25 mouse cellular contexts compared by ENCODE assay signal in the genomic region with DNA sequence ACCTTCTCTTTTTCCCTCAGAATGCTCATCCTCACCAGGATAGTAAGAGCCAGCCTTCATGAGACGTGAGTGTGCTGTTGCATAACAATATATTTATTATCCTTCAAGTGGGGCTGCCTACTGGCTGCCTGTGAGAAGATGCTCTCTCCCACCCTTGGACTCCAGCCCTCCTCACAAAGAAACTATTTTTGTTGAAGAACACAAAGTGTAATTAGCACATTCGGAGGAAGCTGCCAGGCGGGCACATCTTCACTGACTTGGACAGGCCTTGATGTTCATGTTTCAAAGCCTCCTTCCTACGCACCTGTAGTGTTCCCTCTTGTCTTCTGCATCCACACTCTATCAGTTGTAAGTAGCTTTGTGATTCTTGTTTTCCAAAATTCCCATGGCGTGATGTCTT. TPM values are rescaled to one million over a fixed set of nuclear protein-coding genes. Genes with fewer than 3 reads are reported as not detected.
DNase-seq lines count a peak whose midpoint lies in the region; ATAC-seq lines count a peak whose summit lies in the region.
"Had no signal": no experiment of that assay in that cellular context is flagged by ENCODE, and none has a peak within 500 bp of the region (broad histone marks: within the 10 kb centered on the region; RNA-seq: fewer than 3 reads in every experiment).

No protein-coding gene starts in this region.

- H3K36me3 ChIP-seq in hindbrain, embryonic 12.5 days, result no peaks in the 10 kb centered on the region
- H3K36me3 ChIP-seq in hindbrain, embryonic 14.5 days (replicated peaks; ENCODE audit: control insufficient read depth, insufficient read depth), result no peaks in the 10 kb centered on the region
- no peaks in the 10 kb centered on the region for H3K36me3 ChIP-seq in neural tube, embryonic 11.5 days (ENCODE audit: control insufficient read depth, insufficient read depth, low read length)
- no peaks in the 10 kb centered on the region for H3K36me3 ChIP-seq in embryonic facial prominence, embryonic 15.5 days
- no peaks in the 10 kb centered on the region for H3K36me3 ChIP-seq in limb, embryonic 15.5 days
- H3K36me3 ChIP-seq: forebrain, embryonic 15.5 days; heart, embryonic 12.5 days; liver, embryonic 12.5 days; neural tube, embryonic 12.5 days had no signal

- no peak for DNase-seq in hindbrain, embryonic 14.5 days (ENCODE audit: low spot score)
- no peak for DNase-seq in neural tube, embryonic 11.5 days (ENCODE audit: low spot score)
- DNase-seq in neural tube, embryonic 10.5 days (ENCODE audit: extremely low spot score, low spot score), result no peak
- DNase-seq in thymus, postnatal 14 days, result no peak
- no peak for DNase-seq in gastrocnemius, adult 18-20 months (ENCODE audit: low spot score)
- DNase-seq: adrenal gland, adult 2 months; cerebellum, adult 9-11 months; heart, postnatal 14 days; kidney, adult 18-20 months; lung, adult 2 months; thymus, postnatal 4 days had no signal

- peak overlapping the region; percentile 94; the same call in 1 of the 2 replicates for H3K27ac ChIP-seq in hindbrain, embryonic 12.5 days
- H3K27ac ChIP-seq in hindbrain, embryonic 14.5 days, result no peak overlapping the region
- peak overlapping the region; percentile 99; the same call in 1 of the 2 replicates for H3K27ac ChIP-seq in neural tube, embryonic 11.5 days (ENCODE audit: low read depth, low read length)
- peak overlapping the region; percentile 91; the same call in 1 of the 2 replicates for H3K27ac ChIP-seq in embryonic facial prominence, embryonic 15.5 days (replicated peaks)
- H3K27ac ChIP-seq in limb, embryonic 15.5 days, result peak overlapping the region; percentile 91
- H3K27ac ChIP-seq: forebrain, embryonic 15.5 days; liver, embryonic 12.5 days had no signal

- 69% methylated on average over 5 of the region's 5 CpGs for WGBS in hindbrain, embryonic 12.5 days
- 74% methylated on average over 5 of the region's 5 CpGs for WGBS in hindbrain, embryonic 14.5 days
- 76% methylated on average over 5 of the region's 5 CpGs for WGBS in neural tube, embryonic 11.5 days
- 70% methylated on average over 5 of the region's 5 CpGs for WGBS in embryonic facial prominence, embryonic 15.5 days
- 78% methylated on average over 5 of the region's 5 CpGs for WGBS in limb, embryonic 15.5 days

- H3K4me3 ChIP-seq in hindbrain, embryonic 12.5 days, result no peak overlapping the region
- H3K4me3 ChIP-seq in hindbrain, embryonic 14.5 days (replicated peaks; ENCODE audit: low read length), result no peak overlapping the region
- H3K4me3 ChIP-seq in neural tube, embryonic 11.5 days (ENCODE audit: low read depth, low read length), result no peak overlapping the region
- H3K4me3 ChIP-seq in embryonic facial prominence, embryonic 15.5 days (replicated peaks), result no peak overlapping the region
- H3K4me3 ChIP-seq in limb, embryonic 15.5 days, result no peak overlapping the region
- H3K4me3 ChIP-seq: erythroblast, embryonic 14.5 days; forebrain, embryonic 15.5 days; heart, embryonic 12.5 days; liver, embryonic 12.5 days; neural tube, embryonic 12.5 days had no signal

- no peak overlapping the region for H3K4me2 ChIP-seq in hindbrain, embryonic 12.5 days (replicated peaks)
- H3K4me2 ChIP-seq in hindbrain, embryonic 14.5 days (replicated peaks), result no peak overlapping the region
- H3K4me2 ChIP-seq in neural tube, embryonic 11.5 days (ENCODE audit: low read depth), result no peak overlapping the region
- no peak overlapping the region for H3K4me2 ChIP-seq in embryonic facial prominence, embryonic 15.5 days (replicated peaks)
- H3K4me2 ChIP-seq in limb, embryonic 15.5 days, result no peak overlapping the region
- H3K4me2 ChIP-seq: forebrain, embryonic 15.5 days; heart, embryonic 12.5 days; liver, embryonic 12.5 days had no signal

- no peak for ATAC-seq in hindbrain, embryonic 12.5 days (ENCODE audit: low FRiP score)
- no peak for ATAC-seq in hindbrain, embryonic 14.5 days (ENCODE audit: low FRiP score)
- no peak for ATAC-seq in neural tube, embryonic 11.5 days (ENCODE audit: insufficient read depth, low FRiP score, low TSS enrichment)
- ATAC-seq in embryonic facial prominence, embryonic 15.5 days (ENCODE audit: insufficient number of reproducible peaks, low FRiP score, low TSS enrichment, low read depth), result no peak
- ATAC-seq in limb, embryonic 15.5 days (ENCODE audit: insufficient number of reproducible peaks, low FRiP score, low TSS enrichment, low read depth), result no peak
- ATAC-seq: forebrain, embryonic 15.5 days; liver, embryonic 12.5 days had no signal

- H3K4me1 ChIP-seq in hindbrain, embryonic 12.5 days, result peaks cover 27% of the 10 kb centered on the region
- peaks cover 18% of the 10 kb centered on the region for H3K4me1 ChIP-seq in hindbrain, embryonic 14.5 days (replicated peaks; ENCODE audit: control insufficient read depth, insufficient read depth, low read length)
- H3K4me1 ChIP-seq in neural tube, embryonic 11.5 days (ENCODE audit: control insufficient read depth, insufficient read depth, low read length), result peaks cover 17% of the 10 kb centered on the region
- peaks cover 40% of the 10 kb centered on the region for H3K4me1 ChIP-seq in embryonic facial prominence, embryonic 15.5 days
- peaks cover 39% of the 10 kb centered on the region for H3K4me1 ChIP-seq in limb, embryonic 15.5 days

- H3K27me3 ChIP-seq in hindbrain, embryonic 12.5 days, result no peaks in the 10 kb centered on the region
- no peaks in the 10 kb centered on the region for H3K27me3 ChIP-seq in hindbrain, embryonic 14.5 days (ENCODE audit: control insufficient read depth, insufficient read depth, low read length)
- no peaks in the 10 kb centered on the region for H3K27me3 ChIP-seq in neural tube, embryonic 11.5 days (ENCODE audit: control insufficient read depth, insufficient read depth, low read length)
- H3K27me3 ChIP-seq in embryonic facial prominence, embryonic 15.5 days, result no peaks in the 10 kb centered on the region
- H3K27me3 ChIP-seq in limb, embryonic 15.5 days, result no peaks in the 10 kb centered on the region
- H3K27me3 ChIP-seq: forebrain, embryonic 15.5 days; heart, embryonic 12.5 days; liver, embryonic 12.5 days; neural tube, embryonic 12.5 days had no signal

- H3K9me3 ChIP-seq in hindbrain, embryonic 12.5 days (replicated peaks), result no peaks in the 10 kb centered on the region
- H3K9me3 ChIP-seq in hindbrain, embryonic 14.5 days (ENCODE audit: control insufficient read depth, low read length), result no peaks in the 10 kb centered on the region
- H3K9me3 ChIP-seq in neural tube, embryonic 11.5 days (ENCODE audit: control insufficient read depth, low read length), result no peaks in the 10 kb centered on the region
- H3K9me3 ChIP-seq in embryonic facial prominence, embryonic 15.5 days (replicated peaks), result no peaks in the 10 kb centered on the region
- H3K9me3 ChIP-seq in limb, embryonic 15.5 days, result no peaks in the 10 kb centered on the region
- H3K9me3 ChIP-seq: forebrain, embryonic 15.5 days; heart, embryonic 12.5 days; liver, embryonic 12.5 days; megakaryocyte, embryonic 14.5 days; neural tube, embryonic 12.5 days had no signal

- no peak overlapping the region for H3K9ac ChIP-seq in hindbrain, embryonic 12.5 days
- H3K9ac ChIP-seq in hindbrain, embryonic 14.5 days, result no peak overlapping the region
- H3K9ac ChIP-seq in neural tube, embryonic 11.5 days (ENCODE audit: low read length), result no peak overlapping the region
- H3K9ac ChIP-seq in embryonic facial prominence, embryonic 15.5 days, result no peak overlapping the region
- H3K9ac ChIP-seq in limb, embryonic 15.5 days, result no peak overlapping the region
- H3K9ac ChIP-seq: forebrain, embryonic 15.5 days; heart, embryonic 12.5 days; liver, embryonic 12.5 days; neural tube, embryonic 12.5 days had no signal

RNA-seq across cellular contexts. Expression of gene Tgfbi, which starts 28.9 kb away (rescaled TPM):
- polyA plus RNA-seq in hindbrain, embryonic 12.5 days (2016; fragmentation: Nextera tagmentation; extraction: Ambion mirVana), result 65.5 and 72.2 TPM in 2 replicates
- polyA plus RNA-seq in hindbrain, embryonic 14.5 days (2014; fragmentation: Nextera tagmentation; extraction: Ambion mirVana), result 5.2 and 7.1 TPM in 2 replicates
- 50.6 and 57.0 TPM in 2 replicates for polyA plus RNA-seq in neural tube, embryonic 11.5 days (2014; fragmentation: Nextera tagmentation; extraction: Ambion mirVana)
- polyA plus RNA-seq in embryonic facial prominence, embryonic 15.5 days (2015; fragmentation: Nextera tagmentation; extraction: Ambion mirVana), result 64.4 and 68.3 TPM in 2 replicates
- polyA plus RNA-seq in limb, embryonic 15.5 days (2015; fragmentation: Nextera tagmentation; extraction: Ambion mirVana), result 105 and 121 TPM in 2 replicates
- 10 to 100 TPM; 13.4 to 17.6 TPM for total RNA-seq in gastrocnemius, adult 18-20 months (2021)

RNA-seq across cellular contexts. Expression of gene Lect2, which starts 32.1 kb away (rescaled TPM):
- not detected in 2 replicates for polyA plus RNA-seq in hindbrain, embryonic 12.5 days (2016; fragmentation: Nextera tagmentation; extraction: Ambion mirVana)
- polyA plus RNA-seq in hindbrain, embryonic 14.5 days (2014; fragmentation: Nextera tagmentation; extraction: Ambion mirVana), result not detected in 2 replicates
- not detected in 2 replicates for polyA plus RNA-seq in neural tube, embryonic 11.5 days (2014; fragmentation: Nextera tagmentation; extraction: Ambion mirVana)
- polyA plus RNA-seq in embryonic facial prominence, embryonic 15.5 days (2015; fragmentation: Nextera tagmentation; extraction: Ambion mirVana), result not detected in 2 replicates
- not detected in 2 replicates for polyA plus RNA-seq in limb, embryonic 15.5 days (2015; fragmentation: Nextera tagmentation; extraction: Ambion mirVana)
- total RNA-seq in gastrocnemius, adult 18-20 months (2021), result not detected
- total RNA-seq: granulocyte monocyte progenitor cell, adult 5-6 weeks; heart, postnatal 14 days; layer of hippocampus, postnatal 25 days; left cerebral cortex, postnatal 10 days had no signal
- polyA plus RNA-seq: adrenal gland, adult 2 months; cortical plate, adult 2 months; forebrain, embryonic 15.5 days; lung, adult 2 months; neural tube, embryonic 12.5 days; testis, adult 2 months had no signal

RNA-seq across cellular contexts. Expression of gene Fbxl21, which starts 58.2 kb away (rescaled TPM):
- 1.8 and 3.6 TPM in 2 replicates for polyA plus RNA-seq in hindbrain, embryonic 12.5 days (2016; fragmentation: Nextera tagmentation; extraction: Ambion mirVana)
- polyA plus RNA-seq in hindbrain, embryonic 14.5 days (2014; fragmentation: Nextera tagmentation; extraction: Ambion mirVana), result 3.9 and 4.1 TPM in 2 replicates
- polyA plus RNA-seq in neural tube, embryonic 11.5 days (2014; fragmentation: Nextera tagmentation; extraction: Ambion mirVana), result 3.1 and 3.6 TPM in 2 replicates
- polyA plus RNA-seq in embryonic facial prominence, embryonic 15.5 days (2015; fragmentation: Nextera tagmentation; extraction: Ambion mirVana), result 2.1 and 2.4 TPM in 2 replicates
- 1.1 and 1.7 TPM in 2 replicates for polyA plus RNA-seq in limb, embryonic 15.5 days (2015; fragmentation: Nextera tagmentation; extraction: Ambion mirVana)
- total RNA-seq in gastrocnemius, adult 18-20 months (2021), result under 1 TPM in 1 of 2 experiments, not detected in 1; 0.33 TPM
- polyA plus RNA-seq: erythroblast, embryonic 14.5 days had no signal
